Mouse (Mus musculus): Measurements from ENCODE around the gene E130208F15Rik. TPM values are rescaled to one million over a fixed set of nuclear protein-coding genes. Genes with fewer than 3 reads are reported as not detected.

E130208F15Rik gene
- total and polyA plus RNA-seq, 2 experiments, result 0.06 to 0.18 TPM

DNA sequence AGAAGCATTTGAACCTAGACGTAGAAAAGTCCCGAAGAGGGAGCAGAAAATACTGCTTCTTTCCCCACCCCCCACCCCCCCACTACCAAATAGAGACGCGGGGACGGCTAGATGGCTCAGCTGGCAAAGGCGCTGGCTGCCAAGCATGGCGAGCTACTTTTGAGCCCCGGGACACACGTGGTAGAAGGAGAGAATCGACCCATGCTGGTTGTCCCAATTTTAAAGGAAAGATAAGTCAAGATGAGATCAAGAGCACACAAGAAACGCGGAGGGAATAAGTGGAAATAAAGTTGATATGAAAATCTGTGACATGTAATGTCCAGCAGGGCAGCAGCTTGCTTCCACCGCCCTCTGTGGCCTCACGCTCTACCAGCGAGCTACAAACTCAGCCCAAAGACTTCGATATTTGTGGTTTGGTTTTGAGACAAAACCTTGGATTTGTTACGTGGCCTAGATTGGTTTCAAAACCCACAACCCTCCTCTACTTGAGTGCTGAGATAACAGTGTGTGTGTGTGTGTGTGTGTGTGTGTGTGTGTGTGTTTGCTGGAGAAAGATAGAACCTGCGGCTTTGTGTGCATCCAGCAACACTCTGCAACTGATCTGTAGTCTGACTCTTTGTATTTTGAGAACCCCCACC, 11.2 kb downstream of the E130208F15Rik start:
- H3K4me1 ChIP-seq (ENCODE audit: control insufficient read depth, insufficient read depth, low read length), result no peaks in the 10 kb centered on the region
- TF ChIP-seq POLR2A (IDR thresholded peaks at IDR 0.05; ENCODE audit: extremely low read depth, insufficient read depth, low read length), result no peak
- TF ChIP-seq CTCF (IDR thresholded peaks at IDR 0.05; ENCODE audit: low read depth, low read length), result no peak
- H3K27me3 ChIP-seq (ENCODE audit: control insufficient read depth, insufficient read depth, low read length), result no peaks in the 10 kb centered on the region
- DNase-seq (ENCODE audit: extremely low read depth, low read depth, low spot score), result no peak
- H3K79me2 ChIP-seq (ENCODE audit: control insufficient read depth, insufficient read depth, low read length), result no peaks in the 10 kb centered on the region
- no peak overlapping the region for H3K27ac ChIP-seq (replicated peaks; ENCODE audit: insufficient read depth, low read depth, low read length)
- H3K4me3 ChIP-seq (ENCODE audit: insufficient read depth, low read depth, low read length), result no peak overlapping the region
- 67% methylated on average over 18 of the region's 18 CpGs for WGBS
- no peak overlapping the region for H3K9ac ChIP-seq (ENCODE audit: low read depth, low read length)
- no peaks in the 10 kb centered on the region for H3K36me3 ChIP-seq (ENCODE audit: control insufficient read depth, insufficient read depth, low read length)

DNA sequence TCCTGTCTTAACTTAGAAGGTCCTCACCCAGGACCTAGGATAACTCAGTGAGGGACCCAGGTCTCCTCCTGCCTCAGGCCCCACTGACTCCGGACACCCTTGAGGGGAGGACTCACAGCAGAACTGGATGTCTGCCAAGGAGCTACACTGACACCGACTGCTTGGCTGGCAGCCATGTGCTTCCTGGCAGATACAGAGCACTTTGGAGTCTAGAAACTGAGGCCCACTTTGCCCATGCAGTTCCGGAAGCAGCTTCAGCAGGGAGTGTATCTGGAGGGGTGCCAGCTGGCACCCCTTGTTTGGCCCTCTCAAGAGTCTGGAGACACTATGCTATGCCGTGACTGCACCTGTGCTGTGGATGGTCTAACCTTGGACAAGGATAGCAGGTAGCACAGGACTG, 11.9 kb downstream of the E130208F15Rik start:
- Histone ChIP-seq H3K4me3 (ENCODE audit: insufficient read depth, low read depth, low read length) (no peak overlapping the region), H3K27ac (replicated peaks; ENCODE audit: insufficient read depth, low read depth, low read length) (no peak overlapping the region), H3K4me1 (ENCODE audit: control insufficient read depth, insufficient read depth, low read length) (no peaks in the 10 kb centered on the region), H3K9ac (ENCODE audit: low read depth, low read length) (no peak overlapping the region), H3K79me2 (ENCODE audit: control insufficient read depth, insufficient read depth, low read length) (no peaks in the 10 kb centered on the region), H3K36me3 (ENCODE audit: control insufficient read depth, insufficient read depth, low read length) (no peaks in the 10 kb centered on the region), H3K27me3 (ENCODE audit: control insufficient read depth, insufficient read depth, low read length) (no peaks in the 10 kb centered on the region)
- 11% methylated on average over 4 of the region's 4 CpGs for WGBS
- DNase-seq (ENCODE audit: extremely low read depth, low read depth, low spot score), result peak; percentile 33
- TF ChIP-seq CTCF (IDR thresholded peaks at IDR 0.05; ENCODE audit: low read depth, low read length), result no peak
- no peak for TF ChIP-seq POLR2A (IDR thresholded peaks at IDR 0.05; ENCODE audit: extremely low read depth, insufficient read depth, low read length)

DNA sequence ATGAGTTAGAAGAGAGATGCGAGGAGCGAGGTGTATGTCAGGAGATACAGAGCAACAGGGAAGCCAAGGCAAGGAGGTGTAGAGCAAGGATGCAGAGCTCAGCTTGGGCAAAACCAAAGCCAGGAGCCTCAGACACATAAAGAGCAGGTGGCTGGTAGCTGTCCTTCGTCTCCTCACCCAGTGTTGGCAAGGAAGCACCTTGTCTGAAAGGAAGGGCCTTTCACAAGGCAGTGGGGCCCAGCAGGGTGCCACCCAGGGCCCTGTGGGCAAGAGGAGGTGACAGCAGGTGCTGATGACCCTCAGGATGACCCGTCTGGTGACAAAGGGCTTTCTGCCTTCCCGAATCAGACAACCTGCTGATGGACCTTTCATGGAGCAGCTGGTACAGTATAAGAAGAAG, 13.0 kb downstream of the E130208F15Rik start:
- no peaks in the 10 kb centered on the region for H3K27me3 ChIP-seq (ENCODE audit: control insufficient read depth, insufficient read depth, low read length)
- DNase-seq (ENCODE audit: extremely low read depth, low read depth, low spot score), result no peak
- H3K9ac ChIP-seq (ENCODE audit: low read depth, low read length), result no peak overlapping the region
- no peaks in the 10 kb centered on the region for H3K36me3 ChIP-seq (ENCODE audit: control insufficient read depth, insufficient read depth, low read length)
- TF ChIP-seq POLR2A (IDR thresholded peaks at IDR 0.05; ENCODE audit: extremely low read depth, insufficient read depth, low read length) (no peak), CTCF (IDR thresholded peaks at IDR 0.05; ENCODE audit: low read depth, low read length) (no peak)
- no peak overlapping the region for H3K4me3 ChIP-seq (ENCODE audit: insufficient read depth, low read depth, low read length)
- no peak overlapping the region for H3K27ac ChIP-seq (replicated peaks; ENCODE audit: insufficient read depth, low read depth, low read length)
- WGBS, result 75% methylated on average over 5 of the region's 5 CpGs
- no peaks in the 10 kb centered on the region for H3K79me2 ChIP-seq (ENCODE audit: control insufficient read depth, insufficient read depth, low read length)
- H3K4me1 ChIP-seq (ENCODE audit: control insufficient read depth, insufficient read depth, low read length), result no peaks in the 10 kb centered on the region

DNA sequence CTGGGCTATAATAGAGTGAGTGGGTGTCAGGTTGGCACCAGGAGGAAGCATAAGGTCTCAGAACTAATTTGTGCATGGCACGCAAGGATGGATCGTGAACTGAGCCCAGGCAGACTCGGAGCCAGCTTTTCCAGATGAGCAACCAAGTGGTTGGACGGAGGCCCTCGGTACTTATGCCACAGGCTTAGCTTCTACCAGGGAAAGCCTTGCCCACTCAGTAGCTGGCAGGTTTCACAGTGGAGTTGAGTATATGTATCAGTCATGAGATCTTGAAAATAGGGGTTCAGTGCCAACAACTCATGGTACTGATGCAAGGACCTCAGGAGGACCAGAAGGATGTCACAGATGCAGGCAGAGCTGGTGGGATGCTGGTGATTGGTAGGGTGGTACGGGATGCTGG, 14.1 kb downstream of the E130208F15Rik start:
- 81% methylated on average over 6 of the region's 6 CpGs for WGBS
- no peak for DNase-seq (ENCODE audit: extremely low read depth, low read depth, low spot score)

DNA sequence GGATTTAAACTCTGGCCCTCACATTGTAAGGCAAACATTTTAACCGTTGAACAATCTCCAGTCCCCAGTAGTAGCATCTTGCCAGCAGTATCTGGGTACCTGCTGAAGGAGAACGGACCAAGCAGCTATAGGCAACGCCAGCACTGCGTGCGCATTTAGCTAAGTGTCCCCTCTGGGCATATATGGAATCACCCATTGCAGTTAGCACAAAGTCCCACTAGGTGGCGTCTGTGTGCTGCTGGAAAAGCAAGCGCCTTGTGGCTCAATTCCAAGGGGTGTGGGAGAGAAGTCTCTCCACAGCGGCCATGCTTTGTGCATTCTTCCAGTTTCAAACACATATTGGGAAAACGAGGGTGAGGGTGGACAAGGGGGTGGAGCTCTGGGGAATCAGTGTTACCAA, 14.8 kb downstream of the E130208F15Rik start:
- Histone ChIP-seq H3K79me2 (ENCODE audit: control insufficient read depth, insufficient read depth, low read length) (no peaks in the 10 kb centered on the region), H3K27me3 (ENCODE audit: control insufficient read depth, insufficient read depth, low read length) (no peaks in the 10 kb centered on the region)
- TF ChIP-seq CTCF (IDR thresholded peaks at IDR 0.05; ENCODE audit: low read depth, low read length) (peak; percentile 89), POLR2A (IDR thresholded peaks at IDR 0.05; ENCODE audit: extremely low read depth, insufficient read depth, low read length) (no peak)

More for the DNA sequence above, 14.1 kb downstream of the E130208F15Rik start:
- TF ChIP-seq POLR2A (IDR thresholded peaks at IDR 0.05; ENCODE audit: extremely low read depth, insufficient read depth, low read length) (no peak), CTCF (IDR thresholded peaks at IDR 0.05; ENCODE audit: low read depth, low read length) (no peak)
- no peaks in the 10 kb centered on the region for H3K27me3 ChIP-seq (ENCODE audit: control insufficient read depth, insufficient read depth, low read length)
- H3K36me3 ChIP-seq (ENCODE audit: control insufficient read depth, insufficient read depth, low read length), result no peaks in the 10 kb centered on the region
- no peak overlapping the region for H3K9ac ChIP-seq (ENCODE audit: low read depth, low read length)
- H3K79me2 ChIP-seq (ENCODE audit: control insufficient read depth, insufficient read depth, low read length), result no peaks in the 10 kb centered on the region
- no peak overlapping the region for H3K27ac ChIP-seq (replicated peaks; ENCODE audit: insufficient read depth, low read depth, low read length)
- H3K4me1 ChIP-seq (ENCODE audit: control insufficient read depth, insufficient read depth, low read length), result no peaks in the 10 kb centered on the region
- no peak overlapping the region for H3K4me3 ChIP-seq (ENCODE audit: insufficient read depth, low read depth, low read length)

DNA sequence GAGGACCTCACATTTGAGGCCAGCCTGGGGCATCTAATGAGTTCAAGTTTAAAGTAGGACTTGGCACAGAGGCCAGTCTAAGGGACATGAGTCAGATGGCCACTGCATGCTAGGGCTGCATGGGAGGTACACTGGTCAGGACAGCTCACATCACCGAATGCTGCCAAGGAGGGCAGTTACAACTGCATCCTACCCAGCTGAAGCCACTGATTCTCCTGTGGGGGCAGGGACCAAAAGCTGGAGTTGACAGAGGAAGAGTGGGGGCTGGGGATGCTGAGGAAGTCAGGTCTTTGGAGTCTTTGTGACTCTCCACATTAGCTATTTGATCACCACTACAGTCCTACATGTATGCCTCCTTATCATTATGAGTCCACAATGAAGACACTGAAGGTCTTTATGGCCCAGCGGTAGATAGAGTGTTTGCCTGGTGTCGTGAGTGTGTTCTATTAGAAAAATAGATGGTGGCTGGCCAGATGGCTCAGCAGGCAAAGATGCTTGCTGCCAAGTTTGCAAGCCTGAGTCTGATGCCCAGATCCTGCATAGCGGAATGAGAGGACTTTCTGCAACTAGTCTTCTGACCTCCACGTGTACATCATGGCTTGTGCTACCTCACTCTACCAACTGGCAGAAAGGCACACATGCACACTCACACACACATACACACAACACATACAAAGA, 18.0 kb downstream of the E130208F15Rik start:
- Histone ChIP-seq H3K4me3 (ENCODE audit: insufficient read depth, low read depth, low read length) (no peak overlapping the region), H3K79me2 (ENCODE audit: control insufficient read depth, insufficient read depth, low read length) (no peaks in the 10 kb centered on the region), H3K9ac (ENCODE audit: low read depth, low read length) (no peak overlapping the region), H3K4me1 (ENCODE audit: control insufficient read depth, insufficient read depth, low read length) (no peaks in the 10 kb centered on the region), H3K27me3 (ENCODE audit: control insufficient read depth, insufficient read depth, low read length) (no peaks in the 10 kb centered on the region), H3K36me3 (ENCODE audit: control insufficient read depth, insufficient read depth, low read length) (no peaks in the 10 kb centered on the region), H3K27ac (replicated peaks; ENCODE audit: insufficient read depth, low read depth, low read length) (no peak overlapping the region)
- 71% methylated on average over 5 of the region's 5 CpGs for WGBS
- no peak for DNase-seq (ENCODE audit: extremely low read depth, low read depth, low spot score)
- TF ChIP-seq CTCF (IDR thresholded peaks at IDR 0.05; ENCODE audit: low read depth, low read length) (no peak), POLR2A (IDR thresholded peaks at IDR 0.05; ENCODE audit: extremely low read depth, insufficient read depth, low read length) (no peak)

More for the DNA sequence above, 14.8 kb downstream of the E130208F15Rik start:
- WGBS, result 2% methylated on average over 9 of the region's 9 CpGs
- Histone ChIP-seq H3K27ac (replicated peaks; ENCODE audit: insufficient read depth, low read depth, low read length) (no peak overlapping the region), H3K36me3 (ENCODE audit: control insufficient read depth, insufficient read depth, low read length) (no peaks in the 10 kb centered on the region), H3K9ac (ENCODE audit: low read depth, low read length) (no peak overlapping the region), H3K4me3 (ENCODE audit: insufficient read depth, low read depth, low read length) (no peak overlapping the region), H3K4me1 (ENCODE audit: control insufficient read depth, insufficient read depth, low read length) (no peaks in the 10 kb centered on the region)
- DNase-seq (ENCODE audit: extremely low read depth, low read depth, low spot score), result peak; percentile 62

All from liver, adult 2 months (tissue).